Mouse (Mus musculus): ENCODE measurements at regions not wholly inside any gene's neighbourhood (a gene's known extent, or its start where the extent isn't known, plus 50 kb on each side); places are given as distances from the start of the nearest gene placed in this dataset.

DNA sequence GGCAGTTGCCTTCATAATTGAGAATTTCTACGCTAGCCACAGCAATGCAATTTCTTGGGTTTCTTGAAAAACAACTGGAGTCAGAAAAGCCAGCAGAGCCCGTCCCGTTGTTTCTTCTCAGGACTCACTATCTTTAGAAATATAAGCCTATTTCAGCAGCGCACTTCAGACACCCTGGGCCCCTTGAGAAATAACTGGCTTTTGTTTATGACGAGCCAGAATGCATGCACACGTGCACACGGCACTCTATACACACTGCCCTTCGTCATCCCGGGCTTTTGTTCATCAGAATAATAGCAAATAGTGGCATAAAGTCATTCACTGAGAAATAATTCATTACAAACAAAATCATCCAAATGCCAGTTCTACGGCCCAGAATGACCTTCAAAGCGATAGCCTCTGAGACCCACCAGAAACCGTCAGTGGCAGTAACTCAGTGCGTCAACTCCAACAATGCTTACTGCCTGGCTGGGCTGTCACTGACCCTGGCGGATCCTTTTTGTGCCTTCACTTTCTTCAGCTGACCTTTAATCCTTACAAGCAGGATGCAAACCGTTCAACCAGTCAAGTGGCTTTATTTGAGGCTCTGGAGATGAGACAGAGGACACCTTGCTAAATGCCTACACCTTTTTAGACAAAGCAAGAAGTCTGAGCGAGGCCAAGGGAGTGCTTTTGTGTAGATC, 126.7 kb upstream of the Smarca2 start:
- no peak for TF ChIP-seq POLR2A (IDR thresholded peaks at IDR 0.05; ENCODE audit: control insufficient read depth, low read depth, low read length)
- no peak for TF ChIP-seq CTCF (IDR thresholded peaks at IDR 0.05; ENCODE audit: control insufficient read depth, insufficient read depth, insufficient replicate concordance, low read depth, low read length)

Data from testis, adult 2 months (tissue).